Mouse (Mus musculus): ENCODE data around the gene Cry1. TPM values are rescaled to one million over a fixed set of nuclear protein-coding genes. Genes with fewer than 3 reads are reported as not detected.

Cry1 gene
- polyA plus RNA-seq, 1 experiment from 2014 or later, result 31.2 TPM

- no peaks in the 10 kb centered on the region for H3K4me1 ChIP-seq (ENCODE audit: control insufficient read depth, insufficient read depth, low read depth, low read length)
- no peak overlapping the region for H3K27ac ChIP-seq (ENCODE audit: low read depth, low read length)
- 88% methylated on average over 9 of the region's 9 CpGs for WGBS
- no peak overlapping the region for H3K4me2 ChIP-seq (ENCODE audit: low read length)
- H3K4me3 ChIP-seq (ENCODE audit: low read length), result no peak overlapping the region
- H3K27me3 ChIP-seq (replicated peaks; ENCODE audit: control insufficient read depth, insufficient read depth, low read length), result no peaks in the 10 kb centered on the region
- ATAC-seq, result no peak
- H3K9me3 ChIP-seq (ENCODE audit: control insufficient read depth, low read length), result no peaks in the 10 kb centered on the region
- peaks cover 9% of the 10 kb centered on the region; the same call in 1 of the 2 replicates for H3K36me3 ChIP-seq (ENCODE audit: control insufficient read depth, insufficient read depth, low read length)
- no peak overlapping the region for H3K9ac ChIP-seq (ENCODE audit: low read depth, low read length)
Observed at GRCm38 (mm10) chr10:85141465-85141864, 43.4 kb downstream of the Cry1 start.

GRCm38 (mm10) chr10:85136573-85136972 is 48.3 kb downstream of the Cry1 start:
- peaks cover 7% of the 10 kb centered on the region for H3K36me3 ChIP-seq (ENCODE audit: control insufficient read depth, insufficient read depth, low read length)
- 84% methylated on average over 6 of the region's 6 CpGs for WGBS
- no peak for ATAC-seq

GRCm38 (mm10) chr10:85128453-85128852 is 56.4 kb downstream of the Cry1 start:
- H3K9ac ChIP-seq (ENCODE audit: low read depth, low read length), result no peak overlapping the region; the same call in 1 of the 2 replicates
- H3K4me1 ChIP-seq (ENCODE audit: control insufficient read depth, insufficient read depth, low read depth, low read length), result peaks cover 12% of the 10 kb centered on the region
- 20% methylated on average over 7 of the region's 7 CpGs for WGBS
- H3K4me2 ChIP-seq (ENCODE audit: low read length), result peak overlapping the region; percentile 82
- H3K27ac ChIP-seq (ENCODE audit: low read depth, low read length), result peak overlapping the region; percentile 27; the same call in 1 of the 2 replicates
- no peaks in the 10 kb centered on the region for H3K27me3 ChIP-seq (replicated peaks; ENCODE audit: control insufficient read depth, insufficient read depth, low read length)
- no peaks in the 10 kb centered on the region for H3K9me3 ChIP-seq (ENCODE audit: control insufficient read depth, low read length)
- peaks cover 5% of the 10 kb centered on the region for H3K36me3 ChIP-seq (ENCODE audit: control insufficient read depth, insufficient read depth, low read length)
- peak overlapping the region; percentile 79 for H3K4me3 ChIP-seq (ENCODE audit: low read length)
- ATAC-seq, result 0 out of 2 replicates have a peak, but pooled peaks have one; percentile 0

More at GRCm38 (mm10) chr10:85136573-85136972, 48.3 kb downstream of the Cry1 start:
- no peak overlapping the region for H3K4me2 ChIP-seq (ENCODE audit: low read length)
- H3K27ac ChIP-seq (ENCODE audit: low read depth, low read length), result no peak overlapping the region
- H3K9ac ChIP-seq (ENCODE audit: low read depth, low read length), result no peak overlapping the region
- no peak overlapping the region for H3K4me3 ChIP-seq (ENCODE audit: low read length)
- H3K27me3 ChIP-seq (replicated peaks; ENCODE audit: control insufficient read depth, insufficient read depth, low read length), result no peaks in the 10 kb centered on the region
- H3K9me3 ChIP-seq (ENCODE audit: control insufficient read depth, low read length), result no peaks in the 10 kb centered on the region
- H3K4me1 ChIP-seq (ENCODE audit: control insufficient read depth, insufficient read depth, low read depth, low read length), result no peaks in the 10 kb centered on the region

GRCm38 (mm10) chr10:85127395-85128287 is 57.2 kb downstream of the Cry1 start, which contains the start of gene Mterf2:
Gene Mterf2, minus strand, starts transcription at chr10:85128027.
- H3K4me3 ChIP-seq (ENCODE audit: low read length), result peak within 1 kb of the TSS; percentile 79
- ATAC-seq, result peak; percentile 100
- 8% methylated on average over 20 of the region's 20 CpGs for WGBS
- peaks cover 12% of the 10 kb centered on the region for H3K4me1 ChIP-seq (ENCODE audit: control insufficient read depth, insufficient read depth, low read depth, low read length)
- peak within 1 kb of the TSS; percentile 69; the same call in 1 of the 2 replicates for H3K27ac ChIP-seq (ENCODE audit: low read depth, low read length)
- H3K9me3 ChIP-seq (ENCODE audit: control insufficient read depth, low read length), result no peaks in the 10 kb centered on the region
- peak within 1 kb of the TSS; percentile 82 for H3K4me2 ChIP-seq (ENCODE audit: low read length)
- H3K27me3 ChIP-seq (replicated peaks; ENCODE audit: control insufficient read depth, insufficient read depth, low read length), result no peaks in the 10 kb centered on the region
- H3K36me3 ChIP-seq (ENCODE audit: control insufficient read depth, insufficient read depth, low read length), result peaks cover 2% of the 10 kb centered on the region
- H3K9ac ChIP-seq (ENCODE audit: low read depth, low read length), result peak within 1 kb of the TSS; percentile 84

- H3K36me3 ChIP-seq (ENCODE audit: control insufficient read depth, insufficient read depth, low read length), result peaks cover 11% of the 10 kb centered on the region
- no peaks in the 10 kb centered on the region for H3K27me3 ChIP-seq (replicated peaks; ENCODE audit: control insufficient read depth, insufficient read depth, low read length)
- ATAC-seq, result no peak
- no peaks in the 10 kb centered on the region for H3K9me3 ChIP-seq (ENCODE audit: control insufficient read depth, low read length)
- H3K4me2 ChIP-seq (ENCODE audit: low read length), result no peak overlapping the region
- 88% methylated on average over 13 of the region's 13 CpGs for WGBS
- no peak overlapping the region for H3K9ac ChIP-seq (ENCODE audit: low read depth, low read length)
- no peak overlapping the region for H3K27ac ChIP-seq (ENCODE audit: low read depth, low read length)
- no peak overlapping the region for H3K4me3 ChIP-seq (ENCODE audit: low read length)
- H3K4me1 ChIP-seq (ENCODE audit: control insufficient read depth, insufficient read depth, low read depth, low read length), result peaks cover 12% of the 10 kb centered on the region
Observed at GRCm38 (mm10) chr10:85125184-85125583, 59.7 kb downstream of the Cry1 start.

- Histone ChIP-seq H3K9ac (ENCODE audit: low read depth, low read length) (no peak overlapping the region), H3K27me3 (replicated peaks; ENCODE audit: control insufficient read depth, insufficient read depth, low read length) (no peaks in the 10 kb centered on the region), H3K36me3 (ENCODE audit: control insufficient read depth, insufficient read depth, low read length) (peaks cover 3% of the 10 kb centered on the region; the same call in 1 of the 2 replicates), H3K4me2 (ENCODE audit: low read length) (no peak overlapping the region), H3K27ac (ENCODE audit: low read depth, low read length) (no peak overlapping the region), H3K4me1 (ENCODE audit: control insufficient read depth, insufficient read depth, low read depth, low read length) (no peaks in the 10 kb centered on the region), H3K9me3 (ENCODE audit: control insufficient read depth, low read length) (no peaks in the 10 kb centered on the region), H3K4me3 (ENCODE audit: low read length) (no peak overlapping the region)
- no peak for ATAC-seq
- WGBS, result 94% methylated on average over 4 of the region's 4 CpGs
Observed at GRCm38 (mm10) chr10:85114409-85114808, 70.5 kb downstream of the Cry1 start.

- Histone ChIP-seq H3K27me3 (replicated peaks; ENCODE audit: control insufficient read depth, insufficient read depth, low read length) (no peaks in the 10 kb centered on the region), H3K27ac (ENCODE audit: low read depth, low read length) (peak overlapping the region; percentile 87), H3K9me3 (ENCODE audit: control insufficient read depth, low read length) (no peaks in the 10 kb centered on the region), H3K4me1 (ENCODE audit: control insufficient read depth, insufficient read depth, low read depth, low read length) (peaks cover 18% of the 10 kb centered on the region), H3K4me2 (ENCODE audit: low read length) (peak overlapping the region; percentile 95), H3K4me3 (ENCODE audit: low read length) (peak overlapping the region; percentile 90), H3K36me3 (ENCODE audit: control insufficient read depth, insufficient read depth, low read length) (no peaks in the 10 kb centered on the region), H3K9ac (ENCODE audit: low read depth, low read length) (peak overlapping the region; percentile 92)
- peak; percentile 51 for ATAC-seq
- WGBS, result 1% methylated on average over 34 of the region's 34 CpGs
Observed at GRCm38 (mm10) chr10:85103085-85103885, 81.6 kb downstream of the Cry1 start.

- WGBS, result 1% methylated on average over 39 of the region's 96 CpGs
- H3K4me2 ChIP-seq (ENCODE audit: low read length), result peak within 1 kb of the TSS; percentile 95
- peaks cover 18% of the 10 kb centered on the region for H3K4me1 ChIP-seq (ENCODE audit: control insufficient read depth, insufficient read depth, low read depth, low read length)
- peak within 1 kb of the TSS; percentile 92 for H3K9ac ChIP-seq (ENCODE audit: low read depth, low read length)
- peak; percentile 96 for ATAC-seq
- no peaks in the 10 kb centered on the region for H3K9me3 ChIP-seq (ENCODE audit: control insufficient read depth, low read length)
- H3K27me3 ChIP-seq (replicated peaks; ENCODE audit: control insufficient read depth, insufficient read depth, low read length), result no peaks in the 10 kb centered on the region
- peak within 1 kb of the TSS; percentile 90 for H3K4me3 ChIP-seq (ENCODE audit: low read length)
- no peaks in the 10 kb centered on the region for H3K36me3 ChIP-seq (ENCODE audit: control insufficient read depth, insufficient read depth, low read length)
- H3K27ac ChIP-seq (ENCODE audit: low read depth, low read length), result peak within 1 kb of the TSS; percentile 88
Observed at GRCm38 (mm10) chr10:85102247-85103084, 82.4 kb downstream of the Cry1 start, which contains the start of the genes Fhl4 and Tmem263. Gene Fhl4, minus strand, starts transcription at chr10:85102495. Gene Tmem263, plus strand, starts transcription at chr10:85102627.
